Mouse (Mus musculus) heart, adult 11 months (tissue): ENCODE results near the gene Apopt1.

Experiments used
- DNase-seq: peaks from one replicate; pipeline ENCODE4 v3.0.0; 2022

Apopt1 gene

DNA sequence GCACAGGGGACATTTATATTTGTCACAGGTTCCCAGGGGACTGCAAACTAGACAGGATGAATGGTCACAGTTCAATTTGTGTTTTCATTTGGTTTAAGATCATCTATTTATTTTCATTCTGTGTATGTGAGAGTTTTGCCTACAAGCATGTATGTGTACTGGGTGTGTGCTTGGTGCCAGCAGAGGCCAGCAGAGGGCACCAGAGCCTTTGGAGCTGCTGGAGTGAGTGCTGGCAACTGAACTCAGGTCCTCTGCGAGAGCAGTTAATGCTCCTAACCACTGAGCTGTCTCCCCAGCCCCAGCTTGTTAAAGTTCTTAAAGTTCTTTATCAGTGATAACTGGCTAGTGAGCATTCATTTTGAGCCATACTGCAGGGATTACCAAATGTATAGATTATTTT lies 66.5 kb downstream of the Apopt1 start:
- DNase-seq = no peak

DNA sequence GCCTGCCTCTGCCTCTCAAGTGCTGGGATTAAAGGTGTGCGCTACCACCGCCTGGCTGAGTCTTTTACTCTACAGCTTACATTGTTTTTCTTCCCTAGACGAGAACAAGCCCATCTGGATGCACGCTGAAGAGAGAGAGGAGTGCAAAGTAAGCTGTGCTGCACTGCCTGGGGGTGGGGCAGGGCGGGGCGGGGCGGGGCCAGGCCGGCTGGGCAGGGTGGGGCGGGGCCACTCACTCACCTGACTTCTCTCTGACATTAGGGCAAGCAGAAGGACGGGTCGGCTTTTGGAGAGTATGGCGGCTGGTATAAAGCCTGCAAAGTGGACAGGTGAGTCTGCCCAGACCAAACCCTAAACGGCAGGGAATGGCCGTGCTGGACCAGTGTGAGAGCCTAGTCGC lies 72.1 kb downstream of the Apopt1 start:
- no peak for DNase-seq

DNA sequence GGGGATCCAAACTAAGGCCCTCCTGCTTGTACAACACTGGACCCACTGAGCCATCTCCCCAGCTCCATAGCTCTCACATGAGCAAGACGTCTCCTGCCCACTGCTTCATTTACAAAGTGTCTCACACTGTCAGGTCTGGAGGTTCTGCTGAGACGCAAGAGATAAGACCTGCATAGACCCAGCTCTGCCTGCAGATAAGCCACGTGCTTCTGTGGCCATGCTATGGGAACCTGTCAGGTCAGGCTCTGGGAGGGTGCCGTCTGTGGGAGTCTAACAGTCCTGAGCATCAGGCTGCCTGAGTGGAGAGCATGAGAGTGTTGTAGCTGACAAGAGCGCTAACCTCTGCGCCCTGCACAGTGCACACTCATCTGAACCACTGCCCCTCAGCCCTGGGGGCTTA lies 74.0 kb downstream of the Apopt1 start:
- DNase-seq = no peak

DNA sequence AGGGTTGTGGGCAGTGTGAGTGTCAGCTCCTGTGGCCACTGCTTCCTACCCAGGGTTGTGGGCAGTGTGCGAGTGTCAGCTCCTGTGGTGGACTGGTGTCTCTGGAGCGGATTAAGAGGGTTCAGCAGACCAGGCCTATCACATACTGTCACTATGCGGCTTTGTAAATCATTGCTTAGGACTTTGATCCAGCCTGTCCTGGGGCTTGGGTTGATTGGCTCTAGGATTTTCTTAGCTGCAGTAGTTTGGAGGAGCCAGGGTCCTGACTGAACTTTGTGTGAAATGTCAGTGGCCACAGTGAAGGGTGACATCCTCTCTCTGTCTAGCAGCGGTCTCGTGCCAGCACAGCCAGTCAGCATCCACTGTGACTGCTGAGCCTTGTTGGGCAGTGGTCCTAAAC lies 77.0 kb downstream of the Apopt1 start:
- DNase-seq = no peak

DNA sequence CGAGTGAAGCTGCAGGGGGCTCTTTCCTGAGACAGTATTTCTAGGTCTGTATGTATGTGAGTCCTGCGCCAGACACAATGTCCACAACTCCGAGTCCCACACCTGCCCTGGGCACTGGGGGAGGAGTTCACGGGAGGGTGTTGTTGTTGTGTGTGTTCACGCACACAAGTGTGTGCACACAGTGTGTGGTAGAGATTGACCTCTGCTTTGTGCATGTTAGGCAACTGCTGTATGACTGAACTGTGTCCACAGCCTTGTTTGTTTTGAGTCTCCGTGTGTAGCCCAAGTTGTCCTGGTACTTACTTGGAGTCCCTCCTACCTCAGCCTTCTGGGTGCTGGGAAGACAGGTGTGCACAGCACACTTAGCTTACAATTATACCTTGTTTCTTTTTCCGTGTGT lies 77.6 kb downstream of the Apopt1 start:
- no peak for DNase-seq

DNA sequence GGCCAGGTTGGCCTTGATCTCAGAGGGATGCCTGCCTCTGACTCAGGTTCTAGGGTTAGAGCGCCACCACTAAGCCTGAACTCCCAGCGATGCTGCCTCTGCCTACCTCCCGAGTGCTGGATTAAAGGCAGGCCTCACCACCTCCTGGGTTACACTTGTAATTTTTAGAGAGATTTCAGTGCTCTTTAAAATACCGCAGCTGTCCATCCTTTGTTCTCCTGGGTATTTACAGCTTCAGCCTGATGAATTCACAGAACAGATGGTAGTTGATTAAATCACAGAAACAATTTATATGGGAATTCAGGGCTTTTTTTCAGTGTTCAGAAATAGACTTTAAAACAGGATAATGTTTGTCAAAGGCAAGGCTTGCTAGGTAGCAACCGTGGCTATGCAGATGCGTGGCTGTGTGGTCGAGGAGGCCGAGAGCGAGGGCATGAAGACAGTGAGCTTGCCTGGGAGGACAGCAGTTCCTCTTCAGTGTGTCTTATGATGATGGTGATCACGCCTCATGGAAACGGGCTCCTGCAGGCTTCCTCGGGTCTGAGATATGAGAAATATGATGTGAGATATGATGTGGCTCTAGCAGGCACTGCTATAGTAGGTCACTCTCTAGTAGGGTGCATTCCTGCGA lies 78.5 kb downstream of the Apopt1 start:
- DNase-seq = no peak

GRCm38 (mm10) chr12:111794102-111794501 lies 81.0 kb downstream of the Apopt1 start:
- DNase-seq = peak; percentile 96

DNA sequence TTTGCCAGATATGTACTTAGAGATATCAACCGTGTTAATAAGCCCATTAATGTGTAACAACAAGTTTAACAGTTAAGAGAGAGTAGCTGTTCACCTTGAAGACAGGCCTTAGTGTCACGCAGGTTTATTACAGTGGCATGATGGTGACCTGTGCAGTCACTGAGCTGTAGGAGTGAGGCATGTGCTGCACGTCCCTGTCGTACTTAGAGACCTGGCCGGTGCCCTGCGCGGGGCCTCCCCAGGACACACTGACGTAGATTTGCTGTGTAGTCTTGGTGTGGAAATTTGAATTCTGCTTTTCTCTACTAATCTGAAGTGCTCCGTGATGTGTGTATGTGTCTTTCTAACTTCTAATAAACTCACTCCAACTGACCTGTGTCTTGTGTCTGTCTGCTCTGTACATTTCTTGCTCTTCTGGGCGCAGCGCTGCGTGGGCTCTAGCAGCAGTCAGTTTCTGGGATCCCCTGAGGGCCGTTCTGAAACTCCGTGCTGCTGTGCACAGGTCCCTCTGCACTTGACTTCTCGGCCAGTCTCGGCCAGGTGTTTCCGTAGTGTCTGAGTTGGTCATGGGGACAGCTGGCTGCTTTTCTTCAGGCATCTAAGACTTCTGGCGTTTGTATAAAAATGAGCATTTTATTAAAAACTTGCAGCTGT lies 81.6 kb downstream of the Apopt1 start:
- no peak for DNase-seq

- DNase-seq = peak; percentile 98
Observed at GRCm38 (mm10) chr12:111795180-111795895, 82.3 kb downstream of the Apopt1 start.

GRCm38 (mm10) chr12:111797251-111797650 lies 84.2 kb downstream of the Apopt1 start:
- DNase-seq = no peak

GRCm38 (mm10) chr12:111798493-111798892 lies 85.4 kb downstream of the Apopt1 start:
- no peak for DNase-seq

GRCm38 (mm10) chr12:111800459-111801183 lies 87.6 kb downstream of the Apopt1 start:
- no peak for DNase-seq

DNA sequence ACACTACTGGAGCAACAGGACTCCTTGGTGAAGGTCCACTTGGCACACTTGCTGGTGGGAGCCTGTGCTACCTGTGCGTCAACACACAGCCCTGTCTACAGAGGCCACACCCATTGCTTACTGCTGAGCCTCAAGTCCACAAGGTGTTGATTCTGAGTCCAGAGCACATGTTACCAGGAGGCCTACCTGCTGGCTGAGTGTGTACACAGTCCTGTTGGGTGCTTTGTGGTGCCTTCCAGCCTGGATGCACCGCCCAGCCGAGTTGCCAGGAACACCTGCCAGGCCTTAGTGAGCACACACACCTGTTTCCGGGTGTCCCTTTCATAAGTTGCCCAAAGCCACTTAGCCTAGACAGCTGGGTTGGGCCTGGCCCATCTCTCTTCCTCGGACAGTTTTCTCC lies 90.5 kb downstream of the Apopt1 start:
- DNase-seq = no peak
